Mouse (Mus musculus) megakaryocyte, embryonic 14.5 days (primary cell): ENCODE measurements around the gene Dpysl5.

Source experiments
- FLI1 ChIP-seq: IDR thresholded peaks from 2 replicates; pipeline ENCODE4 v1.6.1; 2012; ENCODE audit warnings: low read length, inconsistent platforms, mixed read lengths
- GATA1 ChIP-seq: IDR thresholded peaks from 3 replicates; pipeline ENCODE4 v1.6.1; 2012; ENCODE audit warnings: mixed read lengths, low read length, inconsistent platforms, borderline replicate concordance

GRCm38 (mm10) chr5:30709744-30710383 lies 1.5 kb upstream of the Dpysl5 start:
- TF ChIP-seq GATA1 (no peak), FLI1 (no peak)
